Mouse (Mus musculus) embryonic fibroblast, embryonic 13.5 days (primary cell): ENCODE results near the gene Ghr.

Experiments used
- CTCF ChIP-seq: IDR thresholded peaks from 2 replicates; pipeline ENCODE4 v1.5.1; 2011; ENCODE audit warnings: mild to moderate bottlenecking, control low read depth, low read length, moderate library complexity, borderline replicate concordance; ENCODE audit not compliant: insufficient read depth
- POLR2A ChIP-seq: IDR thresholded peaks from 2 replicates; pipeline ENCODE4 v1.6.1; 2011; ENCODE audit warnings: low read depth, mild to moderate bottlenecking, control low read depth, low read length, moderate library complexity

DNA sequence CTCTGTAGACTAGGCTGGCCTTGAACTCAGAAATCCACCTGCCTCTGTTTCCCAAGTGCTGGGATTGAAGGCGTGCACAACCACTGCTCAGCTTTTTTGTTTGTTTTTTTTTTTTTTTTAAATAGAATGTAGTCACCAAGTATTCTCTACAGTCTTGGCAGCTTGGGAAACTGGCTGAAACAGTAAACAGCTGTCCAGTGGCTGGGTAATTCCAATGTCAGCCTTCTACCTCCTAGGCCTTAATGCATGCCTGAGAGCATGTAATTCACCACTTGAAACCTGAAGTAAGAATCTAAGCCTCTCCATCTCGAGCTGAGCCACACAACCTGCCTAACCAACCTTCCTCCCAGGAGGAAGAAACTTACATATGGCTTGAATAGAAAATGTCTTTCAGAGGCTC, 266.7 kb downstream of the Ghr start:
- no peak for TF ChIP-seq CTCF
- TF ChIP-seq POLR2A = no peak
